Mouse (Mus musculus) liver, adult 2 months (tissue): ENCODE data around the gene Emsy.

Experiments
- CTCF ChIP-seq: fragments of 200-500 bp; IDR thresholded peaks from 2 replicates; pipeline ENCODE4 v1.5.1; 2011; ENCODE audit warnings: low read depth, low read length, control low read depth
- POLR2A ChIP-seq: fragments of 200-500 bp; IDR thresholded peaks from 2 replicates; pipeline ENCODE4 v1.6.1; 2011; ENCODE audit warnings: low read length, control low read depth; ENCODE audit not compliant: insufficient read depth; ENCODE audit errors: extremely low read depth

- TF ChIP-seq CTCF (no peak), POLR2A (no peak)
These were observed 11.6 kb upstream of the Emsy start for GRCm38 (mm10) chr7:98667956-98668746.
